Mouse (Mus musculus) ES-Bruce4 (cell line): ENCODE data around the gene Arl5a.

Experiments used
- CTCF ChIP-seq: IDR thresholded peaks from one replicate; pipeline ENCODE4 v1.8.1; 2011; ENCODE audit warnings: low read depth, low read length
- EP300 ChIP-seq: IDR thresholded peaks from 2 replicates; pipeline ENCODE4 v1.6.1; 2011; ENCODE audit warnings: low read depth, low read length; ENCODE audit not compliant: insufficient read depth

DNA sequence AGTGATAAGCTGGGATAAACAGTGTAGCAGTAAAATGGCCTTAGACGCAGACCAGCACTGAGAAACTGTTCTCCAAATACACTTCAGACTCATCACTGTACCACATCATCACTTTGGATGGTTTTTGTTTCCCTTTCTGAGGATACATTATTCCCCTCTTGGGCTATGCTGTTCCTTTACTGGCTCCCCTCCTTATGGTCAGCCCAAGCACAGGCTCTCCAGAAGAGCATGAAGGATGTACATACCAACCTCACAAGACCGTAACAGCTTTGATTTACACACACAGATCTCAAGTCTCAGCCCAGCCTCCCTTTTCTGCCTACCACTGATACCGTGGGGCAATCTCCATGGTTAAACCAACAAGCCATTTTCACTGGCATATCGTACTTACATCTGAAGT lies 52.6 kb downstream of the Arl5a start:
- TF ChIP-seq CTCF (no peak), EP300 (no peak)
